Mouse (Mus musculus): ENCODE results near the gene Gm5771. TPM values are rescaled to one million over a fixed set of nuclear protein-coding genes. Genes with fewer than 3 reads are reported as not detected.
"Not testable (repeated sequence)": the region's sequence is repeated elsewhere in the genome, so short reads cannot be mapped to it uniquely, and the experiment has no call there.

Gene Gm5771
- polyA plus RNA-seq (2016; fragmentation: Nextera tagmentation; extraction: Ambion mirVana) = not detected in 2 replicates

GRCm38 (mm10) chr6:41392056-41392455 is at the start of gene Gm5771:
TSS of gene Gm5771 (plus strand) at chr6:41392356.
- H3K4me2 ChIP-seq; ATAC-seq; H3K9ac ChIP-seq; H3K36me3 ChIP-seq; H3K4me1 ChIP-seq; H3K9me3 ChIP-seq (replicated peaks); H3K27me3 ChIP-seq (replicated peaks); H3K27ac ChIP-seq; H3K4me3 ChIP-seq: not testable (repeated sequence)

GRCm38 (mm10) chr6:41353932-41354331 is 38.2 kb upstream of the Gm5771 start, which contains the start of gene Try10:
TSS of gene Try10 (plus strand) at chr6:41354105.
- 59% methylated on average over 2 of the region's 2 CpGs for WGBS (ENCODE audit: insufficient replicate concordance)
- no peak for ATAC-seq

GRCm38 (mm10) chr6:41373772-41374171 is 18.4 kb upstream of the Gm5771 start:
- not testable (repeated sequence) for H3K9ac ChIP-seq; H3K27ac ChIP-seq; H3K9me3 ChIP-seq (replicated peaks); H3K27me3 ChIP-seq (replicated peaks); ATAC-seq; H3K36me3 ChIP-seq; H3K4me1 ChIP-seq; H3K4me3 ChIP-seq; H3K4me2 ChIP-seq
- 56% methylated on average over 2 of the region's 2 CpGs for WGBS (ENCODE audit: insufficient replicate concordance)

More at GRCm38 (mm10) chr6:41353932-41354331, 38.2 kb upstream of the Gm5771 start, which contains the start of gene Try10:
- Histone ChIP-seq H3K27ac (no peak within 1 kb of the TSS), H3K27me3 (replicated peaks) (no peaks in the 10 kb centered on the region), H3K4me2 (no peak within 1 kb of the TSS), H3K9ac (no peak within 1 kb of the TSS), H3K9me3 (replicated peaks) (no peaks in the 10 kb centered on the region), H3K4me3 (no peak within 1 kb of the TSS), H3K36me3 (no peaks in the 10 kb centered on the region), H3K4me1 (no peaks in the 10 kb centered on the region)

- H3K9ac ChIP-seq; ATAC-seq; H3K36me3 ChIP-seq; H3K4me2 ChIP-seq; H3K27me3 ChIP-seq (replicated peaks); H3K27ac ChIP-seq; H3K4me3 ChIP-seq; H3K4me1 ChIP-seq; H3K9me3 ChIP-seq (replicated peaks): not testable (repeated sequence)
These were observed 14.6 kb upstream of the Gm5771 start, which contains the start of gene Prss3 for GRCm38 (mm10) chr6:41377578-41377977. TSS of gene Prss3 (minus strand) at chr6:41377678.

GRCm38 (mm10) chr6:41386781-41387180 is 5.4 kb upstream of the Gm5771 start:
- no peak overlapping the region for H3K9ac ChIP-seq
- no peak overlapping the region for H3K27ac ChIP-seq
- H3K4me1 ChIP-seq = no peaks in the 10 kb centered on the region
- no peaks in the 10 kb centered on the region for H3K27me3 ChIP-seq (replicated peaks)
- no peak overlapping the region for H3K4me3 ChIP-seq
- H3K4me2 ChIP-seq = no peak overlapping the region
- no peak for ATAC-seq
- no peaks in the 10 kb centered on the region for H3K9me3 ChIP-seq (replicated peaks)
- 45% methylated on average over 2 of the region's 2 CpGs for WGBS (ENCODE audit: insufficient replicate concordance)
- H3K36me3 ChIP-seq = no peaks in the 10 kb centered on the region

GRCm38 (mm10) chr6:41391640-41392039 is 516 bp upstream of the Gm5771 start:
- WGBS (ENCODE audit: insufficient replicate concordance) = 34% methylated on average over 1 of the region's 1 CpGs
- H3K9ac ChIP-seq; H3K9me3 ChIP-seq (replicated peaks); H3K4me3 ChIP-seq; H3K4me2 ChIP-seq; H3K27ac ChIP-seq; ATAC-seq; H3K4me1 ChIP-seq; H3K36me3 ChIP-seq; H3K27me3 ChIP-seq (replicated peaks): not testable (repeated sequence)

- not testable (repeated sequence) for ATAC-seq; H3K27ac ChIP-seq; H3K9ac ChIP-seq; H3K4me1 ChIP-seq; H3K36me3 ChIP-seq; H3K4me2 ChIP-seq; H3K4me3 ChIP-seq; H3K9me3 ChIP-seq (replicated peaks); H3K27me3 ChIP-seq (replicated peaks)
- WGBS (ENCODE audit: insufficient replicate concordance) = 62% methylated on average over 2 of the region's 2 CpGs
These were observed 50.1 kb downstream of the Gm5771 start for GRCm38 (mm10) chr6:41442261-41442660.

- not testable (repeated sequence) for H3K9ac ChIP-seq; H3K4me2 ChIP-seq; H3K9me3 ChIP-seq (replicated peaks); H3K4me3 ChIP-seq; H3K4me1 ChIP-seq; H3K27ac ChIP-seq; H3K36me3 ChIP-seq; ATAC-seq; H3K27me3 ChIP-seq (replicated peaks)
These were observed 53.9 kb downstream of the Gm5771 start, which contains the start of gene Gm10334 for GRCm38 (mm10) chr6:41446045-41446444. TSS of gene Gm10334 (minus strand) at chr6:41446145.

Other genes starting within 250 kb of the Gm5771 start
- not detected in 2 replicates for gene Try4, start 90.1 kb upstream of the Gm5771 start, polyA plus RNA-seq (2016; fragmentation: Nextera tagmentation; extraction: Ambion mirVana)
- not detected in 2 replicates for gene Try5, start 75.5 kb upstream of the Gm5771 start, polyA plus RNA-seq (2016; fragmentation: Nextera tagmentation; extraction: Ambion mirVana)
- gene Try10, start 38.3 kb upstream of the Gm5771 start, polyA plus RNA-seq (2016; fragmentation: Nextera tagmentation; extraction: Ambion mirVana) = not detected in 2 replicates
- not detected in 2 replicates for gene Prss3, start 14.7 kb upstream of the Gm5771 start, polyA plus RNA-seq (2016; fragmentation: Nextera tagmentation; extraction: Ambion mirVana)
- not detected in 2 replicates for gene Gm10334, start 53.8 kb downstream of the Gm5771 start, polyA plus RNA-seq (2016; fragmentation: Nextera tagmentation; extraction: Ambion mirVana)
- not detected in 2 replicates for gene Prss1, start 66.6 kb downstream of the Gm5771 start, polyA plus RNA-seq (2016; fragmentation: Nextera tagmentation; extraction: Ambion mirVana)
- 0.22 TPM in 1 of 2 replicates, not detected in the other for gene Prss2, start 129.4 kb downstream of the Gm5771 start, polyA plus RNA-seq (2016; fragmentation: Nextera tagmentation; extraction: Ambion mirVana)
- 2.4 and 2.9 TPM in 2 replicates for gene Ephb6, start 213.1 kb downstream of the Gm5771 start, polyA plus RNA-seq (2016; fragmentation: Nextera tagmentation; extraction: Ambion mirVana)
- gene Trpv6, start 244.0 kb downstream of the Gm5771 start, polyA plus RNA-seq (2016; fragmentation: Nextera tagmentation; extraction: Ambion mirVana) = 0.10 and 0.19 TPM in 2 replicates

Measured in liver, embryonic 12.5 days (tissue).